Mouse (Mus musculus) limb, embryonic 10.5 days (tissue): ENCODE results near the gene Fam180a. TPM values are rescaled to one million over a fixed set of nuclear protein-coding genes. Genes with fewer than 3 reads are reported as not detected.
"Not testable (repeated sequence)": the region's sequence is repeated elsewhere in the genome, so short reads cannot be mapped to it uniquely, and the experiment has no call there.

Experiments used
- DNase-seq: peaks from one replicate; pipeline ENCODE4 v3.0.0-alpha.2; 2017; ENCODE audit warnings: low spot score
- H3K27ac ChIP-seq: fragments of 300-500 bp; sonication (generic); 2 replicates; pipeline ENCODE4 v1.5.1; 2016; ENCODE audit warnings: mild to moderate bottlenecking
- H3K27me3 ChIP-seq: fragments of 300-500 bp; sonication (generic); 2 replicates; pipeline ENCODE4 v1.6.1; 2016; ENCODE audit warnings: low read depth, mild to moderate bottlenecking; ENCODE audit not compliant: poor library complexity, severe bottlenecking
- H3K36me3 ChIP-seq: fragments of 300-500 bp; sonication (generic); 2 replicates; pipeline ENCODE4 v1.6.1; 2016; ENCODE audit warnings: mild to moderate bottlenecking, moderate library complexity
- H3K4me1 ChIP-seq: fragments of 300-500 bp; sonication (generic); 2 replicates; pipeline ENCODE4 v1.6.1; 2016
- H3K4me3 ChIP-seq: fragments of 300-500 bp; sonication (generic); 2 replicates; pipeline ENCODE4 v1.5.1; 2016; ENCODE audit warnings: mild to moderate bottlenecking, moderate library complexity
- H3K9me3 ChIP-seq: fragments of 300-500 bp; sonication (generic); replicated peaks from 2 replicates; pipeline ENCODE4 v1.6.1; 2016; ENCODE audit warnings: mild to moderate bottlenecking
- WGBS: fragments of 180-500 bp; shearing (Covaris S2); methylation state at CpG from one replicate; pipeline ENCODE4 v1.1.7; 2016; 5-methylcytosine and 5-hydroxymethylcytosine counted together
- polyA plus RNA-seq: library from polyadenylated mRNA; unstranded; fragments of >200 nt; fragmentation: Nextera tagmentation; extraction: Ambion mirVana; gene quantifications from 2 replicates; pipeline ENCODE4 v1.2.1, GENCODE M21; 2016

Fam180a gene
- polyA plus RNA-seq: not detected in 2 replicates

- no peak within 1 kb of the TSS for H3K4me3 ChIP-seq
- WGBS: 92% methylated on average over 9 of the region's 9 CpGs
- H3K9me3 ChIP-seq: no peaks in the 10 kb centered on the region
- H3K27me3 ChIP-seq: no peaks in the 10 kb centered on the region
- no peak within 1 kb of the TSS for H3K27ac ChIP-seq
- no peak for DNase-seq
- peaks cover 5% of the 10 kb centered on the region for H3K4me1 ChIP-seq
- H3K36me3 ChIP-seq: no peaks in the 10 kb centered on the region
Measured at GRCm38 (mm10) chr6:35326111-35326515, at the start of gene Fam180a. Gene Fam180a (minus strand): TSS chr6:35326141.

- WGBS: 94% methylated on average over 10 of the region's 10 CpGs
- Histone ChIP-seq H3K9me3 (no peaks in the 10 kb centered on the region), H3K4me1 (no peaks in the 10 kb centered on the region; the same call in 1 of the 2 replicates), H3K36me3 (no peaks in the 10 kb centered on the region), H3K4me3 (no peak overlapping the region), H3K27ac (no peak overlapping the region), H3K27me3 (no peaks in the 10 kb centered on the region)
- DNase-seq: no peak
Measured at GRCm38 (mm10) chr6:35374052-35374451, 48.1 kb upstream of the Fam180a start.

- no peak for DNase-seq
- WGBS: 93% methylated on average over 7 of the region's 7 CpGs
- Histone ChIP-seq H3K27ac (no peak overlapping the region), H3K27me3 (no peaks in the 10 kb centered on the region), H3K4me1 (no peaks in the 10 kb centered on the region), H3K36me3 (no peaks in the 10 kb centered on the region), H3K9me3 (no peaks in the 10 kb centered on the region), H3K4me3 (no peak overlapping the region)
Measured at GRCm38 (mm10) chr6:35370356-35370755, 44.4 kb upstream of the Fam180a start.

- not testable (repeated sequence) for H3K36me3 ChIP-seq, H3K27me3 ChIP-seq, DNase-seq, H3K27ac ChIP-seq, H3K4me1 ChIP-seq, H3K4me3 ChIP-seq, H3K9me3 ChIP-seq
- 90% methylated on average over 18 of the region's 18 CpGs for WGBS
Measured at GRCm38 (mm10) chr6:35369578-35370282, 43.8 kb upstream of the Fam180a start.

GRCm38 (mm10) chr6:35362596-35362995 lies 36.7 kb upstream of the Fam180a start:
- DNase-seq: no peak
- no peak overlapping the region for H3K4me3 ChIP-seq
- peaks cover 8% of the 10 kb centered on the region for H3K4me1 ChIP-seq
- H3K9me3 ChIP-seq: no peaks in the 10 kb centered on the region
- peak overlapping the region; percentile 42; the same call in 1 of the 2 replicates for H3K27ac ChIP-seq
- 72% methylated on average over 9 of the region's 9 CpGs for WGBS
- H3K27me3 ChIP-seq: no peaks in the 10 kb centered on the region
- H3K36me3 ChIP-seq: no peaks in the 10 kb centered on the region

- H3K4me3 ChIP-seq: no peak overlapping the region
- peaks cover 45% of the 10 kb centered on the region for H3K4me1 ChIP-seq
- no peak for DNase-seq
- H3K36me3 ChIP-seq: no peaks in the 10 kb centered on the region
- H3K27ac ChIP-seq: peak overlapping the region; percentile 93
- H3K27me3 ChIP-seq: no peaks in the 10 kb centered on the region
- WGBS: 88% methylated on average over 3 of the region's 3 CpGs
- no peaks in the 10 kb centered on the region for H3K9me3 ChIP-seq
Measured at GRCm38 (mm10) chr6:35355320-35355719, 29.4 kb upstream of the Fam180a start.

- Histone ChIP-seq H3K4me1 (peaks cover 52% of the 10 kb centered on the region), H3K27ac (peak overlapping the region; percentile 93), H3K9me3 (no peaks in the 10 kb centered on the region), H3K27me3 (no peaks in the 10 kb centered on the region), H3K36me3 (no peaks in the 10 kb centered on the region), H3K4me3 (peak overlapping the region; percentile 41)
- WGBS: 9% methylated on average over 6 of the region's 6 CpGs
- peak; percentile 88 for DNase-seq
Measured at GRCm38 (mm10) chr6:35354622-35354998, 28.7 kb upstream of the Fam180a start.

- no peaks in the 10 kb centered on the region for H3K27me3 ChIP-seq
- WGBS: 9% methylated on average over 18 of the region's 18 CpGs
- no peaks in the 10 kb centered on the region for H3K9me3 ChIP-seq
- peaks cover 53% of the 10 kb centered on the region for H3K4me1 ChIP-seq
- H3K27ac ChIP-seq: peak overlapping the region; percentile 93
- peak; percentile 62 for DNase-seq
- H3K36me3 ChIP-seq: no peaks in the 10 kb centered on the region
- peak overlapping the region; percentile 41 for H3K4me3 ChIP-seq
Measured at GRCm38 (mm10) chr6:35353846-35354621, 28.1 kb upstream of the Fam180a start.

- no peaks in the 10 kb centered on the region for H3K36me3 ChIP-seq
- peak overlapping the region; percentile 93 for H3K27ac ChIP-seq
- no peak for DNase-seq
- 48% methylated on average over 5 of the region's 5 CpGs for WGBS
- peak overlapping the region; percentile 41 for H3K4me3 ChIP-seq
- no peaks in the 10 kb centered on the region for H3K27me3 ChIP-seq
- H3K4me1 ChIP-seq: peaks cover 53% of the 10 kb centered on the region
- no peaks in the 10 kb centered on the region for H3K9me3 ChIP-seq
Measured at GRCm38 (mm10) chr6:35353416-35353815, 27.5 kb upstream of the Fam180a start.

GRCm38 (mm10) chr6:35352867-35353266 lies 26.9 kb upstream of the Fam180a start:
- Histone ChIP-seq H3K9me3 (no peaks in the 10 kb centered on the region), H3K27me3 (no peaks in the 10 kb centered on the region), H3K27ac (peak overlapping the region; percentile 93), H3K4me1 (peaks cover 53% of the 10 kb centered on the region), H3K36me3 (no peaks in the 10 kb centered on the region), H3K4me3 (no peak overlapping the region)
- DNase-seq: no peak
- 89% methylated on average over 8 of the region's 8 CpGs for WGBS

GRCm38 (mm10) chr6:35351826-35352225 lies 25.9 kb upstream of the Fam180a start:
- no peak for DNase-seq
- H3K36me3 ChIP-seq: no peaks in the 10 kb centered on the region

GRCm38 (mm10) chr6:35349784-35350183 lies 23.8 kb upstream of the Fam180a start:
- Histone ChIP-seq H3K36me3 (no peaks in the 10 kb centered on the region), H3K9me3 (no peaks in the 10 kb centered on the region), H3K27ac (peak overlapping the region; percentile 59; the same call in 1 of the 2 replicates), H3K4me3 (no peak overlapping the region), H3K27me3 (no peaks in the 10 kb centered on the region), H3K4me1 (peaks cover 41% of the 10 kb centered on the region)
- DNase-seq: no peak
- 52% methylated on average over 7 of the region's 7 CpGs for WGBS

More at GRCm38 (mm10) chr6:35351826-35352225, 25.9 kb upstream of the Fam180a start:
- no peak overlapping the region for H3K4me3 ChIP-seq
- WGBS: over 99% methylated on average over 3 of the region's 3 CpGs
- H3K27me3 ChIP-seq: no peaks in the 10 kb centered on the region
- H3K4me1 ChIP-seq: peaks cover 53% of the 10 kb centered on the region
- H3K27ac ChIP-seq: no peak overlapping the region
- H3K9me3 ChIP-seq: no peaks in the 10 kb centered on the region

GRCm38 (mm10) chr6:35338640-35339039 lies 12.7 kb upstream of the Fam180a start:
- H3K9me3 ChIP-seq: no peaks in the 10 kb centered on the region; the same call in 1 of the 2 replicates
- WGBS: 36% methylated on average over 3 of the region's 3 CpGs
- H3K27me3 ChIP-seq: no peaks in the 10 kb centered on the region
- no peaks in the 10 kb centered on the region for H3K36me3 ChIP-seq
- H3K27ac ChIP-seq: peak overlapping the region; percentile 50; the same call in 1 of the 2 replicates
- peaks cover 8% of the 10 kb centered on the region for H3K4me1 ChIP-seq
- DNase-seq: no peak
- H3K4me3 ChIP-seq: no peak overlapping the region
